Mouse (Mus musculus) T-helper 2 cell (primary cell): Measurements from ENCODE around the gene Gpr83.

Experiments used
- in situ Hi-C: fragments of 300-600 bp; cut with MboI, MseI; formaldehyde crosslinking; loops from one replicate; pipeline ENCODE4 v1.15.1; 2025; ENCODE audit warnings: high pct_unique_total_duplicates

The Gpr83 gene

DNA sequence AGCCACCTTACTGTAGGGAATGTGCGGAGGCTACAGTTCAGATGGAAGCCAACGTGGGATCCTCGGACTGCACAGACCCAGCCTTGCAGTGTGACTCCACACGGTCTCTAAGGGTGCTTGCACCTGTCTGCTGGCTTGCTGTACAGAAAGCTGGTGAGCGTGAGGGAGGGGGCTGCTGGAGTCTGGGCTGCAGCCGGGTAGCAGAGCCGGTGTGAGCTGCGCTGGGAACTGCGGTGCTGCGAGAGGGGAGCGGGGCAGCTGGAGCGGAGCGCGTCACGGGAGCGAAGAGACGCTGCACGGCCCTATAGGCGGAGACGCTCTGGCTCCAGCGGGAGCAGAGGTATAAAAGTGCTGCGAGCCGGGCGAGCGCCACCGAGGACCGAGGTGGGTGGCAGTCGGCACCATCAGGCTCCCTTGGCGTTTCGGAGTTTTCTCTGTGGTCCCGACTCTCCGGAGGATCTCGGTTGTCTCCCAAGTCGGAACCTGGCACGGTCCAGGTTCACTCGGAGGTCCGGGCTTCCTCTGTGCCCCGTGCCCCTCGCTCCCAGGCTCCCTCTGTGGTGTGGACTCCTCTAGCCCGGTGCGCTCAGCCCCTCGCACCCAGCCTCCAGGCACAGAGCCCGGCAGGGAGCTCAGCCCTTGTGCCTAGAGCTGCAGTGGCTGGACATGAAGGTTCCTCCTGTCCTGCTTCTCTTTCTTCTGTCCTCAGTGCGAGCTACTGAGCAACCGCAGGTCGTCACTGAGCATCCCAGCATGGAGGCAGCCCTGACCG is at the start of gene Gpr83:
Gene Gpr83 (plus strand): TSS at position 343 of the 772 bp plus-strand sequence.
- in situ Hi-C loops = no loop called here

DNA sequence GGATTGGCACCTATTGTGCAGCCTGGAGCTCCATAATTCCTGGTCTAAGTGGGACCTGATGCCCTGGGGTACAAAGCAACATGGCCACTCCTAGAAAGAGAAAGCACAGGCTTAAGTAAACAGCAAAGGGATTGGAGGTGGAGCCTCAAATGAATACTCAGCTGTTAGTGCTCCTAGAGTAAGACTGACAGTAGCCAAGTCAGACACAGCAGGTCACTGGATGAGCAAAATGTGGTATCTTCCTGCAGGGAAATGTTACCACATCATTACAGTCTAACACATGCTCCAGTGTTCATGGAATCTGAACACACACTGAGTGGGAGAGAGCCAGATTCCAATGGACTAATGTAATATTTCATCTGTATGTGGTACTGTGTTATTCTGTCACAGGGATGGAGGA is 38.6 kb upstream of the Gpr83 start:
- in situ Hi-C loops = no loop called here

DNA sequence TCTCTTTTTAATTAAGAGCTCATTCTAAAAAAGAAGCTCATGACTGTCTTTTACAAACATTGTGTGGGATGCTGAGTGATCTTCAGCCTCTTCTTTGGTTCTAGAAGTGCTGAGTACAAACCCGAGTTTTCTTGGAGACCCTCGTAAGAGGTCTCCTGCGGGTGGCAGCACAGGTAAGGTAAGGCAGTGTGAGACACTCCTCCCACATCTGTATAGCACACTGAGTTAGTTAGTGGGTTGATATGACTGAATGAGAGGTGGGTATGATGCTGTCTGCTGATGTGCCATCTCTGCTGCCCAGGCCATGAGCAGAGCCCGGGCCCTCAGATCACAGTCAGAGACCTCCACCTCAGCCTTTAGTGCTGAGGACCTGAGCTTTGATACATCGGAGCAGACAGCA is 35.2 kb upstream of the Gpr83 start:
- in situ Hi-C loops = loop anchor here (5.0 kb wide), 1 partner anchor 33 kb away; no protein-coding TSS in a partner anchor

DNA sequence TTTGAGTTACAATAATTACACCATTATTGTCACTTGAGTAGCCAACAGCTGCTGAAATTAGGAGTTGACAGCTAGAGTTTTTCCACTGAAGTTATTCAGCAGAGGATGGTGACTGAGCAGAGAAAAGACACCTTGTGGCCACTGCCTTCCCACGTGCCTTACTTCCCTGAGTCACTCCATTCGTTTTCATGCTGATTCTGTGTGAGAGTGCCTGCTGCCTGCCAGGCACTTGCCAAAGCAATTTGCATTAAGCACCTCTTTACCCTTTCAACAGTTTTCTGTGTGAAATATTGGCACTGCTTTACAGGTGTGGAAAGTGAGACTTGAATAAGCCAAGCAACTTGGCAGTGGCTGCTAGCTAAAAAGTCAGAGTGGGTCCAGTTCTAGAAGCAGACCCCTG is 32.1 kb upstream of the Gpr83 start:
- in situ Hi-C loops = loop anchor here (5.0 kb wide), 1 partner anchor 36 kb away; no protein-coding TSS in a partner anchor

DNA sequence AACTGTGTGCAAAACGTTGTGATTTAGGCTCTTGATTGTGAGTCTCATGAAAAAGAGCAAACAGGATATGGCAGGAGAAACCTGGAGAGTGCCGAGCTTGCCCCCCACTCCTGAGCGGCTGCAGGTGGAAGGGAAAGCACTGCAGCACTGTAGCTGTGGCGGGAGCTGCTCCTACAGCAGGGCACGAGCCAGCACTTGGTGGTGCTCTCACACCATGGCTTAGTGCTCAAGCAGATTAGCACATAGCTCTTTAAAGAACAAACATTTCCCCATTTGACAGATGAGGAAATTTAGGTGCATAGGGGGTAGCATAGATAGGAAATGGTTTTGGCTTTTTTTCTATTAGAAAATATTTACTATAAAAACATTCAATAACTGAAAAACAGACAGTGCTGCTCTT is 28.0 kb upstream of the Gpr83 start:
- in situ Hi-C loops = no loop called here

DNA sequence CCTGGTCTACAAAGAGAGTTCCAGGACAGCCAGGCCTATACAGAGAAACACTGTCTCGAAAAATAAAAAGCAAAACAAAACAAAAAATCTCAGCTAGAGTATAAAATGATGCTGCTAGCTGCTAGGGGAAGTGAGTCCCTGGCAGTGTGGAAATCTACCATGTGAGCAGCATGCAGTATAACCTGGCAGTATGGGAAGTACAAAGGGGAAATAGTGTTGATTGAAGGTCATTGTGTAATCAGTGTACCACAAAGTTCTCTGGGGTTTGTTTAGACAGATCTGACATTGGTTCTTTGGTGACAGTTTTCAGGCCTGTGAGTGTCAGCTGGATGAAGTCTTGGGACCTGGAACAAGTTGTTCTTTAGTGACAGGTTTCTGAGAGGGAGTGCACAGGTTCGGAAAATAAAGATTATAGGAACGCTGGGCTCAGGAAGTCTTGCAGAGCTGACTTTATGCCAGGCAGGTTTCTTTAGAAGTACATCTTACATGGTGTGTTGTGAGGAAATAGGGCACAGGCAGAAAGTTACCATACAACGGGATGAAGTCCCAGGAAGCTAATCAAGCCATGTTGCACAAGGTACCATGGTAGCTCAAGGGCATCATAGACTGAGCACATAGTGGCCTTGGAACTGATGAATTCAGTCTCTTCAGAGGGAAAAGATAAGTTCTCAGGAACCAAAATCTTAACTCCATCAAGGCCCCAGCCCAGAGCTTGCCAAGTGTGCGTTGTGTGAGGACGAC is 24.5 kb upstream of the Gpr83 start:
- in situ Hi-C loops = no loop called here

DNA sequence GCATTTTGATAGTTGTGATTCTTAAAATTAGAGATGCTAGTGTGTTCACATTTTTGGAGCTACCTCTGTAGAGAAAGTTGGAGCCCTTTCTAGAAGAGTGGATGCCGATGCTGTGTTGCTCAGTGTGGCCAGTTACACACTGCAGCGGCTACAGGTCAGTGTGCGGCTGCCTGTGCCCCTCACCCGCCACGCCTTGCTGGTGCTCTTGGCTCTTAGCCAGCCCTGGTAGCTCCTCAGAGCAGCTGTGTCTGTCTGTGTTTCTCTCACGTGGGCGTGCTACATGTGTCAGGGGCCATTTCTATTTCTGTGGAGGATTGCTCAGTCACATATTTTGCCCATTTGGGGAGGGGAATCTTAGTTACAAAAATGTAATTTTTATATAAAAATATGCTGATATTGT is 20.5 kb upstream of the Gpr83 start:
- in situ Hi-C loops = no loop called here

DNA sequence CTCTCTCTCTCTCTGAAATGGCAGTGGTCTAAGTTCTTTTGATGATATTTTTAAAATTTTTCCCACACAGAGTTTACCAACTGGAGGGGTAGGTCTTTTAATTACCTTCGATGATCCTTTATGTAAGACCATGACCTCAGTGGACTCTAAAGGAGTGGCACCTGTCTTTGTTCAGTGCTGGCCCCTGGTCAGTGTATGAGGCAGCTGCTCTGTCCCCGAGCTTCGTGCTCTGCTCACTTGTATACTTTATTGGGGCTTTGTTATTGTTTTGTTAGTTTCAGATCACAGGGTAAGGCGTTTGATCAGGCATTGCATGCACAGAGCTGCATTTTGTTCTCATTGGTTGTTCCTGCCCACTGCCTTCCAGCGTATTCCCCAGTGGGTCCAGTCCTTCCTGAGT is 20.0 kb upstream of the Gpr83 start:
- in situ Hi-C loops = no loop called here

DNA sequence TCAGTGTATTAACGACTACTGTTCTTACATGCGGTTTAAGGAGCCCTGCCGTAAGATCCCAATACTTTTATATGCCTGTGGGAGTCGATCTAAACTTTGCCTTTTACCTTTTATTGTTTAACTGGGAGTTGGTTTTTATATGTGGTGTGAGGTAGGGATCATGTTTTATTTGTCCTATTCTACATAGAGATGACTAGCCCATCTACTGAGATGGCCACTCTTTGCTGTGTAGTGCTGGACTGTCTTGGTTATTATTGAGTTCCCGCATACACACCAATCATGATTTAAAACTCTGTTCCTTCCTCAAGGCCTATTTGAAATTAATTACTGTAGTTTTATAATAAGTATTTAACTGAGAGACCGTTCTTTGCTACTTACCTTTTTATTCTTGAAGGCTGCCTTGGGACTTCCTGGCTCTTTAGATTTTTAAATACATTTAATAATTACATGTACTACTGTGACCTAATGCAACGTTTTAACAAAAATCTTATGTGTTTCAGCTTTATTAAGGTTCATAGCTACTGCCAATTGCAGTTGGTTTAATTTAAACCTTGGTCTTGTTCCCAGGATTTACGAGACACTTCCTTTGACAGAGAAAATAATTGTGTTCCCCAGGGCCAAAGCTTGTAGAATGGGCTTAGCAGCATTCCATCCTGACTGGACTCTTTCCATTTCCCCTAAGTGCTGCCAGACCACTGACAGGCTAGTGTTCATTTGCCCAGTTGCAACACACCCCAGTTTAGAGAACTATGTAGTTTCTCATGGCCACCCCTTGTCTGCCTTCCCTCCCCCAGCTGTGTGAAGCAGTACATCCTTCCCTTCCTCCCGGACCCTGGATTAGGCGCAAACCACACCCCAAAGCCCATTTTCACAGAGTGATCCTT is 17.9 kb upstream of the Gpr83 start:
- in situ Hi-C loops = no loop called here

DNA sequence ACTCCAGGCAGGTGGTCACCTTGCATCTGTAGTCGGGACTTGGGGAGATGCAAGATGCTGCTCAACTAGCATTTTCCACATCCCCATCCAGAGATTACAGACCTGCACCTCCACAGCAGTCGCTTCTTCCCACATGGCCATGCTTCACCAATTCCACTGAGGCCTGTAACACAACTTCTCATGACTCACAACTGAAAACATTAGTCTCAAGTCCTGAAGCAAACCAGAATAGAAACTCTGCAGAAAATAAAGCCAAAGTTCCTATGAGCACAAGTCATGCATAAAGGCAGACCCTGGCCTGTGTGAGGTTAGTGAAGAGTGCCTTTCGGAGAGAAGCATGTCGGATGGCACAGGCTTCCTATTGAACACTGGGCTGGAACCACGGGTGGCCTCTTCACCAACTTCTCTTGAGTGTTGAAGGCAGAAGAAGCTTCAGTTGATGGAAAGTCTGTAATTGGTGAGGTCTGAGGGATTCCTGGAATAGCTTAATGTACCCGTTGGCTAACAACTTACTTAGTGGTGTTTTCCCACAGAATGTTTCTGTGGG is 16.6 kb upstream of the Gpr83 start:
- in situ Hi-C loops = no loop called here

DNA sequence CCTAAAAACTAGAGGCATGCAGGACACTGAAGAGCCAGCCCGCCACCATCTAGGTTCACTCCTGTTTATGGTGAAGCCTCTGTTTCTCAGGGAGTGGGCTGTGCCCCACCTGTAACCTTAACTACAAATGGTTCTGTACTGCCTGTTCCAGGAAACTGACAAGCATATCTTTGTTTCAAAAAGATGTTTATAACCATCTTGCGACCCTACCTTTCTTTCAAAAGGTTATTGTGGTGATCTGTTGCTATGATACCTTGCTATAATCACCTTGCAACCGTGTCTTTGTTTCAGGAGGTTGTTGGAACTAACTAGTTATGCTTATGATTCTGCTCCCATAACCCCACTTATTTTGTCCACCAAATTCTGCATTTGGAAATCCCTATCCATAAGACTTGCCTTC is 16.1 kb upstream of the Gpr83 start:
- in situ Hi-C loops = no loop called here

DNA sequence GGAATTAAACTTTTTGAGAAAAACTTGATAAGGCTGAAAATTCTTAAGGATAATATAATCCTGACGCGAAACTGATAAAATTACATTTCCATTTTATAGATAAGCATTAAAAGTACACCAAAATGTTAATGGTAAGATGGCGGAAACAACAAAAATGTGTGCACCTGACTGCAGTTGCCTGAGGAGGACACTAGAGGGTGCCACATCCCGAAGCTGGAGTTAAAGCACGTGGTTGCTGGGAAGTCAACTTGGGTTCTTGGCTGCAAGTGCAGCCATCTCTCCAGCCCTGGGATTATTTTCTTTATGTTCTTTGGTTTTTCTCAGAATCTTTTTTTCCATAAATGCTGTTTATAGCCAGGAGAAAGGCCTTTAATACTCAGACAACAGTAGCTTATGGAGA is 13.6 kb upstream of the Gpr83 start:
- in situ Hi-C loops = loop anchor here (5.0 kb wide), 1 partner anchor 171 kb away; no protein-coding TSS in a partner anchor

DNA sequence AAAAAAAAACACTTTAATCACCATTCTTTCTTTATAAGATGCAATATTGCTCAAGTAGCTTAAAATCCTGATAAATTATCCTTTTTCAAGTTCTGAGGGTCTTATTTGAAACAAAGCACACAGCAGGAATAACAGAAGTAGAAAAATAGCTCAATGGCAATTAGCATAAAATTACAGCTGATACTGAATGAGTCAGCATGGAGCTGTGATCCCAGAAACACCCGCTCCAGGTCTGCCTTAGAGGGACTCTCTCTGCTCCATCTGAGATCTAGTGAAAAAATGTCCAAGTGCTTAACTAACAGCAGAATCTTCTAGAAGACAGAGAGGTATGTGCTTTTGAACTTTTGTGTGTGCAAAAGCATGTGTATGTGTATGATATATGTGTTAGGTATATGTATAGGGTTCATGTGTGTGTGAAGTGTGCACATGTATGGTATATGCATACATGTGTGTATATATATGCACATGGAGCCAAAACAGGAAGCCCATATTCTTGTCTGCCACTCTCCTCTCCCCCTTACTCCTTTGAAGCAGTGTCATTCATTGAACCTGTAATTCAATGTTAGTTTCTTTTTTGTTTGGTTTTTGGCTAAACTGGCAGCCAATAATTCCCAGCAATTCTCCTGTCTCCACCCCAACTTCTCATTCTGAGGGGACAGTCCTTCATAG is 11.6 kb upstream of the Gpr83 start:
- in situ Hi-C loops = loop anchor here (5.0 kb wide), 1 partner anchor 169 kb away; no protein-coding TSS in a partner anchor

DNA sequence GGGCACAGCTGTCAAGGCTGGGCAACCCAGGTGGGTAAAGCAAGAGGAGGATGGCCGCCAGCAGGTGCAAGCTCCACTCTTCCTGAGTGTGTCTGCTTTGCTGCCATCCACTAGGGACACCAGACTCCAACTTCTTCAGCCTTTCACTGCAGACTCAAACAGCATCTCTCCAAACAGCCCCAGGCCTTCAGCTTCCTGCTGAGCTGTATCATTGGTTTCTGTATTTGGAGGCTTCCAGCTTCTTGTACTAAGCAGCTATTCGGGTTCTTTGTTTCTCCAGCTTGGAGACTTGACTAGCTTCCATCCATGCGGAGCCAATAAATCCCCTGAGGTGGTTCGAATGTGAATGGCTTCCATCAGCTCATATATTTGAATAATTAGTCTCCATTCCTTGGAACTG is 5.4 kb upstream of the Gpr83 start:
- in situ Hi-C loops = no loop called here

DNA sequence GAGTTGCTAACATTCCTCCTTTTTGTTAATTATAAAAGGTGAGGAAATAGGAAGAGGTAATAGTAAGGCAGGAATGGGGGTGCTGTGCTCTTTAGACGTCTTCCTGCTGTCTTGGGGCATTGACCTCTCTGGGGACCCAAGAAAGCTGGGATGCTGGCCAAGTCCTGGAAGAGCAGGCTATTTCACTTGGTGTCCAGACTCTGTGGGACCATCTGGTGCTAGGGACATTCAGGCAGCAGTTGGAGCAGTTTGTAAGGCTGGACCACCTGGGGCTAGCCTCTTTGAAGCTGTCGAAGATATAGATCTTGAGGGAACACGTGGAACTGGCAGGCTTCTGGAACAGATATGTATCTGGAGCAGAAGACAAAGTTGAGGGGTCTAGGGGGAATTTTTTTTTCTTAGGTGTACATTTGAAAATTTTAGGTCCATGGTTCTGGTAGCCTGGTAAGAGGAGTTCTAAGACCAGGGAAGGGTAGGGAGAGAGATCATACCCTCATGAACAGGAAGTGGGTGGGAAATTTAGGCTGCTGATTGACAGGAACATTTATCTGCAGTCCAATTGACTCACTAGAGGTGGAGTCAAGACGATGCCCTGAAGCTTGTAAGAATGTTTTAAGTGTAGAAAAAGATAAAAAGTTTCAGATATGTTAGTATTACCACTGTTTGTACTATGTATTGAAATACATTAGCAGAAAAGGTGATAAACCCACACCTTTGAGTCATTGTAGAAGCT is 2.9 kb upstream of the Gpr83 start:
- in situ Hi-C loops = no loop called here

DNA sequence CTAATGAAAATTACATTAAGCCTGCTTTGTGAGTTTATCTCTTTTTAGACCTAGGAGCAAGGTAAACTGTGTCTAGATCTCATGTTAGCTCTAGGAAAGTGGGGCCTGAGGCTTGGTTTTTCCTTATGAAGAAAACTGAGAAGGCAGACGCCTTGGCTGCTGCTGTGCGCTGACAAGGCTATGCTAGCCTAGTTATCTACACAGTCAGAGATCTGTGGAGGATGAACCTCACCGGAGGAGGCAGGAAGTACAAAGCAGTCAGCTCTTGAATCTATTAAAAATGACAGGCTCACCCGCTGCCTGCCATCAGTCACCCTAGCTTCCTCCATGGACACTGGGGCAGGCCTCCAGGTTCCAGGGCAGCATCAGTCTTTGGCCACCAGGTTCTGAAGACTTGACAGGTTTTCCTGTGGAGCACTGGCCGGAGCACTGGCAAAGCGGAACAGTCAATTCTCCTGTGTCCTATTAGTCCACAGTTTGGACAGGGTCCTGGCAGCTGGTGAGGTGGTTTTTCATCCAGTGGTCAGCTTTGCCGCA is 1.8 kb upstream of the Gpr83 start:
- in situ Hi-C loops = no loop called here

DNA sequence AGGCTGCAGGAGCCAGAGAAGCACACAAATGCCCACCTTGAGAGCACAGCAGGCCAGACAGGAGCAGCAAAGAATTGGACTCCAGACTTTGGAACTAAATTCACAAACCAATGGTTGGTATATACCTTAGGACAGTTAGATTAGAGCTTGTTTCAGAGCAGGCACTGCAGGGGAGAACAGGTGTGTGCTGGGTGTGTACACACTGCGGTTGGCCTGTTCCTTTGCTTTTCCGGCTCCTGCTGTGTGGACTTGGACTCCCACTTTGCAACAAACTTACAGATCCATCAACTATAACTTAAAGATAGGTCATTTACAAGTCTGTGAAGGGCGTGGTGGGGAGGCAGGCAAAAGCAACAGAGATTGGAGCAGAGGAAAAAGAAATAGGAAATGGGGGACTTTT is 1.2 kb upstream of the Gpr83 start:
- in situ Hi-C loops = no loop called here

DNA sequence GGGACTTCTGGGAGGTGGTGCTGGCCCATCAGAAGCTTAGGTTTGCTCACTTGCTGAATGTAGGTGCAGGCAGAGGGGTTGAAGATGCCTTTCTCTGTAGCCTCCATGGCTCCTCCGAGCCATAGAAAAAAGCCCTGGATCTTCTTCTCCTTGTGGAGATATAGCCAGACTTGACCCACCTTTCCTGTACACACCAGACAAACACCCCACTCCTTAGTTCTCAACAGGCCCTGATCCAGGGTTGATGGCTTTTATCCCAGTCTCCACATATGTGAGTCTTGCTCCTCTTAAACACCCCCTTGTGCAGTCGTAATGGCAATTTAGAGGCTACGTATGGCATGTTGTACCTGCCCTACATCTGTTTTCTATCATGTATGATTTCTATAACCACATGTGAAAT is 3.1 kb downstream of the Gpr83 start:
- in situ Hi-C loops = no loop called here

DNA sequence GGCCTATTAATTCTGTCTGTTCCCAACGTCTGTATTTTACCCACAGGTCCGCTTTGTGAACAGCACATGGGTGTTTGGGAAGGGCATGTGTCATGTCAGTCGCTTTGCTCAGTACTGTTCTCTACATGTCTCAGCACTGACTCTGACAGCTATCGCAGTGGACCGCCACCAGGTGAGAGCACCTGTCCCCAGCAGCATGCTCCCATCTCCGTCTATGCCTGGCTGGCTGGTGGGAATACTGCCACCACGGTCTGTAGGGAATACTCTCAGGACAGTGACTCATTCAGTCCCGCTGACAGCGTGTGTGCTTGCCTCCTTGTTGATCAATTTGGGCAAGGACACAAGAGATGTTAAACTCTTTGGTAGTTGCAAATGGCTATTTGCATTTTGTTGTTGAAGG is 4.7 kb downstream of the Gpr83 start:
- in situ Hi-C loops = no loop called here

DNA sequence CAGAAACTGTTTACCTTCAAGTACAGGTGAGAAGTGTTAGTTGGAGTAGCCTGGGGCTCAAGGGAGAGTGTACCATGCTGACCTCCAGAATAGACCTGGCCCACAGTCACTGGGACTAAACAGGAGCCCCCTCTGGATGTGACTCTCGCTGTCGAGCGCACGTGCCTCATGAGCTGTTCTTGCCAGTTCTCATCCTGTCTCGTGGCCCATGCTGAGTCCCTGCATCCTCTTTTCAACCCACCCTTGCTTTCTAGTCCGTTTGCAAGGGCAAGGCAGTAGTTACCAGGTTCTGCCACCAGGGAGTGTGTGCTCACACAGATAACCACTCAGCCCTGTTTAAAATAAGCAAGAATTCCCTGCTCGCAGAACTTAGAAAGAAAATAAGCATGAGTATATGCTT is 6.9 kb downstream of the Gpr83 start:
- in situ Hi-C loops = no loop called here
